8 mouse cellular contexts compared by ENCODE assay signal in the genomic region with DNA sequence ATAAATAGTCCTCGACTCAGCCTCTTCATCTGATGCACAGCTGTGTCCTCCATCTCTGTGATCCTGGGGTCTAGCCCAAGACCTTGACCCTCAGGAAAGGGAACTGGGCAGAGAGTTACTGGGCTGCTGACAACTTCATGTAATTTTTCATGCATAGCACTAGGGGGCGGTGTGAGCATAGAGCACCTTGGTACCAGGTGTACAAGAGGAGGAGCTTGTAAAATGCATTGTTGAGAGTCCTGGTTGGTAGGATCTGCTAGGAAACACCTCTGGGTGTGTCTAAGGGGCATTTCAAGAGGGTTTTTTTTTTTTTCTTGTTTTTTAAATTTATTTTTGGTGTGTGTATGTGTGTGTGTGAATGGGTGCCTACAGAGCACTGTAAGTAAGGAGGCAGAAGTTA.
DNase-seq lines count a peak whose midpoint lies in the region; TF ChIP-seq lines count a peak whose summit lies in the region.

No protein-coding gene starts in this region.

- WGBS in small intestine, adult 2 months = 8% methylated on average over 2 of the region's 2 CpGs

- H3K4me3 ChIP-seq in layer of hippocampus, adult 2 months = no peak overlapping the region
- H3K4me3 ChIP-seq in small intestine, adult 2 months (ENCODE audit: low read depth, low read length) = no peak overlapping the region

- TF ChIP-seq CTCF in layer of hippocampus, adult 2 months (conservative IDR thresholded peaks at IDR 0.05) = peak; percentile 81
- peak; percentile 40; the same call in 1 of the 2 replicates for TF ChIP-seq CTCF in small intestine, adult 2 months (IDR thresholded peaks at IDR 0.05; ENCODE audit: extremely low read depth, insufficient read length, insufficient replicate concordance, low read depth, low read length)

- no peak overlapping the region for H3K27ac ChIP-seq in layer of hippocampus, adult 2 months
- H3K27ac ChIP-seq in small intestine, adult 2 months (ENCODE audit: insufficient read depth, low read depth, low read length) = no peak overlapping the region

- no peak for TF ChIP-seq POLR2A in small intestine, adult 2 months (IDR thresholded peaks at IDR 0.05; ENCODE audit: low read depth, low read length)

- no peaks in the 10 kb centered on the region for H3K4me1 ChIP-seq in small intestine, adult 2 months (ENCODE audit: control insufficient read depth, insufficient read depth, insufficient read length, low read length)

- no peaks in the 10 kb centered on the region for H3K27me3 ChIP-seq in small intestine, adult 2 months (ENCODE audit: control insufficient read depth, insufficient read depth, low read length)

- intact Hi-C loops in gastrocnemius, postnatal 36 days (cut with DNase I) = no loop called here

- peak; percentile 19 to 75 for DNase-seq in adrenal gland, adult (ENCODE audit: inconsistent age in 2 of 2, low spot score in 1 of 2)
- no peak for DNase-seq in adrenal gland, postnatal 4 days (ENCODE audit: low spot score in 2 of 2)
- DNase-seq in layer of hippocampus, adult 2 months (ENCODE audit: low spot score in 2 of 2) = peak; percentile 28 to 58
- DNase-seq in layer of hippocampus, adult 9-10 months (ENCODE audit: low spot score) = no peak
- DNase-seq in R1 (ENCODE audit: low read depth, low spot score) = peak; percentile 81
- DNase-seq in forelimb bud, embryonic 11.5 days (ENCODE audit: low read depth, low spot score) = peak; percentile 38
- DNase-seq in gastrocnemius, postnatal 36 days = no peak

- H3K36me3 ChIP-seq in small intestine, adult 2 months (ENCODE audit: control insufficient read depth, insufficient read depth, low read length) = no peaks in the 10 kb centered on the region

Comparison
In these comparisons a context has a peak if more than half of its experiments do, and no peak if none do; other contexts are left out.
1. DNase-seq: peak in adrenal gland, adult (2 of 2), layer of hippocampus, adult 2 months (2 of 2), R1 (single experiment) and forelimb bud, embryonic 11.5 days (single experiment); none in adrenal gland, postnatal 4 days (0 of 2), layer of hippocampus, adult 9-10 months (single experiment) and gastrocnemius, postnatal 36 days (0 of 2).